Mouse (Mus musculus): ENCODE measurements around the gene Cyba.
A peak's percentile ranks its signal among the peaks of the same experiment; 100 is the strongest.

Cyba gene

DNA sequence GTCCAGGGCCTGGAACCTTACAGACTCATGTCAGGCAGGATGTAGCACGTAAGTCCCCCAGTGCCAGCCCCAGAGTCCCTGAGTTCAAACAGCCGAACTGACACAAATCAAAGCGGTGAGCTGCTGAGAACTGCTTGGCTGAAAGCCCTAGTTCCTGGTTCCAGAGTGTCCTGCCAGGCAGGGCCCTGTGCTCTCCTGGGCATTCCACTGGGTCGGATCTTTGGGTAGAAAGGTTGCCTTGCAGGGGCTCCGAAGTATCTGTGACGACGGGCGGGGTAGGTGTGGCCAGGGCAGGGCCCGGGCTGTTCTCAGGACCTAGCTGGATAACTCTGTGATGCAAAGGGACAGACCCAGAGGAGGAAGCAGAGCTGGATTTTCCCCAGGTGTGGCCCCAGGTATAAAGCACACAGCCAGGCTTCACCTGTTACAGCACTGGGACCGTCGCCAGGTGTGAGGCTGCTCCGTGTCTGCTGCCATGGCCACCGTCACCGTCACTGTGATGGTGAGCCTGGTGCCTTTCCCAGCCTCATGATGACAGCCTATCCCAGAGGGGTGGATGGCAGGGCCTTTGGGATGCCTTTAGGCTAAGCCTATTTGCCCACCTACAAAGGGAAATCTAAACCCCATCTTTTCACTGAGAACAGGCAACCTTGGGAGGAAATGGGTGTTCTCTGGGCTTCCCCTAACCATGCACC lies 11.2 kb downstream of the Cyba start, which contains the start of gene Il17c:
Il17c (plus strand) TSS at position 645 of the 695 bp plus-strand sequence.
- DNase-seq (ENCODE audit: low read depth, low spot score), result no peak

DNA sequence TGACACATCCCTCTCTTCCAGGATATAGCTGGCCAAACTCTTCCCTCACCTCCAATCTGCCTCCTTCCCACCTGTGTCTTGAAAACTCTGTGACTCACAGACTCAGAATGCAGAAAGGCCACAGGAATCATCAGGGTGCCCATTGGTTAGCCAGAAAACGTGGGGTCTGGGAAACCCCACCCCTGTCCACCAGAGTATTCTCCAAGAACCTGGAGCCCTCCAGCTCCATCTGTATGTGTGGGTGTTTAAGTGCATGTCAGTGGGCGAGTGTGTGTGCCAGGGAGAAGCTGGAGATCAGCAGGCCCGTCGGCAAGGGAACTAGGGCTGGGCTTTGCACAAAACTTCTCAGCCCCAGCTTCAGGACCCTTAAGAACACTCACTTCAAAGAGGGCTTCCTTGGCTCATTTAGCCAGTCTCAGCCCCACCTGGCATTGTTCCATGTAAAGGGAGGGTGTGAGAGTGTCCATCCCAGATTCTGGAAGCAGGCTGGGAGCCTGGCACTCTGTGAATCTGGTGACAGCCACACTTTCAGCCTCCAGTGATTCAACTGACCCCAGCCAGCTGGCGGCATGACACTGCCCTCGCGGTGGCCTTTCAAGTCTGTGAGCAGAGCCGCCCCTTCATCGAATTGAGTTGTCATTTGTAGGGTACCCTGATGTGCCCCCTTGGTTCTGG lies 12.7 kb downstream of the Cyba start:
- DNase-seq (ENCODE audit: low read depth, low spot score), result no peak

DNA sequence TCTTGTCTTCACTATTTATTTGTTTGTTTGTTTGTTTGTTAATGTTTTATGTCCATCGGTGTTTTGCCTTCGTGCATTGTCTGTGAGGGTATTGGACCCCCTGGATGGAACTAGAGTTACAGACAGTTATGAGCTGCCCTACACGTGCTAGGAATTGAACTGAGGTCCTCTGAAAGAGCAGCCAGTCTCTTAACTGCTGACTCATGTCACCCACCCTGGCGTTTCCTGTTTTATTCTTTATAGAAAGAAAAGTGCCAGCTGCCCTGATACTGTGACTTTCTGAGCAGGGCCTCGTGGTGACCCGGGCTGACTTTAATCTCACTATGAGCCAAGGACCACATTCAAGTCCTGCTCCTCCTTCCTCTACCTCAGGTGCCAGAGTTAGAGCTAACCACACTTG lies 17.2 kb downstream of the Cyba start:
- DNase-seq (ENCODE audit: low read depth, low spot score), result no peak

DNA sequence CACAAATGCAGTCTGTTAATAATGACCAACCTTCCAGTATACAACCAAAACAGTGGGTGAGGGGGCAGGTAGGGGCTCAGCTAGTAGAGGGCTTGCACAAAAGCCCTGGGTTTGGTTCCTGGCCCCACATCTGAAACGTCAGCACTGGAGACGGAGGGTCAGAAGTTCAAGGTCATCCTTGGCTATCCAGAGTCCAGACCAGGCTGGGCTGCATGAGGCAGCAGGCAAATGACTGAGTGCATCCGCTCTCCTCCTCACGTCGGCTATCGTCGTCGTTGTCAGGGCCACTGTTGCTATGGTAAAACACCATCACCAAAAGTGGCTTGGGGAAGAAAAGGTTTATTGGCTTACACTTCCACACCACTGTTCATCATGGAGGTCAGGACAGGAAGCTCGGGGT lies 18.4 kb downstream of the Cyba start:
- no peak for DNase-seq (ENCODE audit: low read depth, low spot score)

DNA sequence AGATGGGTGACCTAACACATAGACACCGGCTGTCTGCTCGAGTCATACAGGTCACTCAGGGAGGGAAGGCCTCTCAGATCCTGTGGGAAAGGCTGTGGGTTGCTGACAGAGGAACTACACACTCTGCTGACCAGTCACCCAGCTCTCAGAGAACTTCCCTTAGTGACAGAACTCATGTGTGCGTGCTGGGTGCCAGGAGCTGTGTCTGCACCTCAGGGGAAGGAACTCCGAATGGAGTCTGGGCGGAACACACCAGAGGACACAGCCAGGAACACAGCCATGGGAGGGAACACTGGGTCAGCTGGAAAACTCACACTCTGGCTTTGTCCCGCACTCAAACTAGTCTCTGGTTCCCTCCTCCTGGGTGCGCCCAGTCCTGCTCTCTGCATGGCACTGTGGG lies 25.1 kb downstream of the Cyba start:
- DNase-seq (ENCODE audit: low read depth, low spot score), result no peak

DNA sequence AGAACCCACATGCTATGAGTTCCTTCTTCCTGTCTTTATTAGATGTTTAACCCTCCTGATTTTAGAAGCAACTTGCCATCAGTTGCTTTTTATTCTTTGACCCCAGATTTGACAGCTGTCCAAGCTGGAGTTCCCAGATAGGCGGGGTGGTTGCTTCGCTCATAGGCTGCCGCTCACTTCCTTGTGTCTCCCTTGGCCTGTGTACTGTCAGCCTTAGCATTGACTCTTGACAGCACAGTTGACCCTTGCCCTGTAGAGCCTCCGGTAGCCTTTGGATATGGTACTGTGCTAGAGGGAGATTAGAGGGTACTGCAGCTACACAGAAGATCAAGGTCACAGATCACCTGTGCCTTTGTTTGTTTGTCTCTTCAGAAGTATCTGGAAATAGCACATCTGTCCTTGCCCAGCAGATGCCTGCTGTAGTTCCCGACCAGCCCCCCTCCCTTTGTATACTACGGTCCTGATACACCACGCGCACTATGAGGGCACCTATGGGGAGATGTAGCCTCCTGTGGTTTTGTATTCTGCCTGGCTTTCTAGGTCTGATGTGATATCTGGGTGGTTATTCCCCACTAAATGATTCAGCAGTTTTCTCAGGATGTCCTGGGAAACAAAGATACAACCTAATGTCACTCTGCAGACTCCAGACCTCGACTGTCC lies 27.5 kb downstream of the Cyba start:
- no peak for DNase-seq (ENCODE audit: low read depth, low spot score)

DNA sequence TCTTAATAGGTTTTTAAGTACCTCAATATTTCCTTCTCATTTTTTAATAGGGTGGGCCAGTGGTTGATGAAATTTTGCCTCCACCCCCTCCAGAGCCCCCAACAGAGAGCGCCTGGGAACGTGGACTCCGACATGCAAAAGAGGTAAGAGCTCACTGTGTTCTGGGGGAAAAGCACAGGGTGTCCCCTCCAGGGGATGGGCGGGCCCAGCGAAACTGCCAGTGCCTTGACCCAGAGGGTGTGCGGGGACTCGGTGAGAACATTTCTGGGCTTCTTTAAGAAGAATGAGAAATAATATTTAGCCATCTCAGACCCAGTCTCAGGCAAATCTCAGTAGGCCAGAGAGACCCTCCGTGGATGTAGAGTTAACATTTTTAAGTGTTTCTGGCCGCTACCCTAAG lies 34.5 kb downstream of the Cyba start:
- peak; percentile 39 for DNase-seq (ENCODE audit: low read depth, low spot score)

DNA sequence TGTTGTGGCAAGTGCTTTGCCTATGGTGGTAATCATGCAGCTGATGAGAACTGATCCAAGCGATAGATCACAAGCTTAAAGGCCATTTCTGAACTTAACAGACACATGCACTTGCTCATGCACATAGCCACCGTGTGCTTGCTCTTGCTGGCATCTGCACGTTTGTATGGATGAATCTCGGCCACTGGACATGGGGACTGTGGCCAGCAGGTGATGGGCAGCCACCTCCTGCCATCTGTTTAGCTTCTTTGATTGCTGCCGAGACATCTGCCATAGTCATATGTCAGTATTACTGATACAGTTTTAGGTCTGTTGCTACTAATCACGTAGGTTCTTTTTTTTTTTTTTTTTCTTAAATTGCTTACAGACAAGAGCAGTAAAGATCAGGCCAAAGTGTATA lies 37.4 kb downstream of the Cyba start:
- DNase-seq (ENCODE audit: low read depth, low spot score), result no peak

DNA sequence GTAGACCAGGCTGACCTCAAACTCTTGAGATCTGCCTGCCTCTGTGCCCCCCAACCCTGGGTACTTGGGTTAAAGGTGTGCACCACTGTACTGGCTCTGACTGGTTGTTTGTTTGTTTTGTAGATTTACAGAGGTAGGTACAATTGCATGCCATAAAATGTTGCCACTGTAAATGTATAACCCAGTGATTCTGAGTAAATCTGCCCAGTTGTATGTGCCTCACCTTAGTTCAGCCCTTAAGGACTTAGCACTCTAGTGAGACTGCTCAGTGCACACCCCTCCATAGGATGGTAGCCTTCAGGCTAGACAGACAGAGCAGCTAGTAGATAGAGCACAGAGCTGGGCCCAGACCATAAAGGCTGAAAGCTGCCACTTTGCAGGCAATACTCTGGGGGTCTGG lies 39.0 kb downstream of the Cyba start:
- no peak for DNase-seq (ENCODE audit: low read depth, low spot score)

DNA sequence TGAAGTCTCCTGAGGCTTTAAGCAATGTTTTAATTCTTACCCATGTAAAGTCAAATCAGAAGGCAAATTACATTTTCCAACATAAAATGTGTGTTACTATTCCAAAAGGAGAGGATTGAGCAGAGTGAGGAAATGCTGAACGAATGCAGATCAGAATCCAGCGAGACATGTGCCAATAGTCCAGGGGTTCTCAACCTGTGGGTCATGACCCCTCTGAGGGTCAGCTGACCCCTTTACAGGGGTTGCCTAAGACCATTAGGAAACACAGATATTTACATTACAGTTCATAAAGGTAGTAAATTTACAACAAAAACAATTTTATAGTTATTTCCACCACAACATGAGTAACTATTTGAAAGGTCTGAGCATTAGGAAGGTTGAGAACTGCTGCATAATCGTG lies 42.0 kb downstream of the Cyba start:
- DNase-seq (ENCODE audit: low read depth, low spot score), result no peak

DNA sequence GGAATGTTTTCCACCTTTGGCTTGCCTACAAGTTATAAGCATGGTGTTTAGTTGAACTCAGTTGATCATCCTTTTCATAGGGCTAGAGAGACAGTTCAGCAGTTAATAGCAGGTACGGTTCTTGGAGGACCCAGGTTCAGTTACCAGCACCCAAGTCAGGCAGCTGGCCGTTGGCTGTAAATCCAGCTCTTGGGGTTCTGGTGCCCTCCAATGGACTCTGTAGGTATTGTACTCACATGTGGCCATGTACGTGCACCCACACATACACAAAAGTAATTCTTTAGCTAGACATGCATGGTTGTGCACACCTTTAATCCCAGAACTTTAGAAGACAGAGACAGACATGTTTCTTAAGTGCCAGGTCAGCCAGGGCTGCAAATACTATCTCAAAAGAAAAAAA lies 43.4 kb downstream of the Cyba start:
- DNase-seq (ENCODE audit: low read depth, low spot score), result no peak

DNA sequence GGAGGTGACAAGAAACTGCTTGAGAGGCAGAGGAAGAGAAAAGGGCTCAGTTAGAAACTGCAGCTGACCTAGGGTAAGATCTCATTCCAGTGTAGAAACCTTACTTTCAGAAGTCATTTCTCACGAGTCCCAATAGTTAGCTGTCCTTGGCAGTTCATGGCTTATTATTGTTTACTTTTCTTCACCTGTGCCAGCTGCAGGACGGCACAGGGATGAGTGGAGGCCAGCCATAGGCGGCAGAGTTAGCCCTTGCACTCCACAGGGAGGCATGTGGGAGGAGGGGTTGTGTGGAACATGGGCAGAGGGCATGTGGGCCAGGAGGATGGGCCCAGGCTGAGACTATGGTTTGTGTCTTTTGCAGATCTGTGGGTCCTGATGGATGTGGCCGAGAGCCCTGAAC lies 49.7 kb downstream of the Cyba start:
- DNase-seq (ENCODE audit: low read depth, low spot score), result no peak

DNA sequence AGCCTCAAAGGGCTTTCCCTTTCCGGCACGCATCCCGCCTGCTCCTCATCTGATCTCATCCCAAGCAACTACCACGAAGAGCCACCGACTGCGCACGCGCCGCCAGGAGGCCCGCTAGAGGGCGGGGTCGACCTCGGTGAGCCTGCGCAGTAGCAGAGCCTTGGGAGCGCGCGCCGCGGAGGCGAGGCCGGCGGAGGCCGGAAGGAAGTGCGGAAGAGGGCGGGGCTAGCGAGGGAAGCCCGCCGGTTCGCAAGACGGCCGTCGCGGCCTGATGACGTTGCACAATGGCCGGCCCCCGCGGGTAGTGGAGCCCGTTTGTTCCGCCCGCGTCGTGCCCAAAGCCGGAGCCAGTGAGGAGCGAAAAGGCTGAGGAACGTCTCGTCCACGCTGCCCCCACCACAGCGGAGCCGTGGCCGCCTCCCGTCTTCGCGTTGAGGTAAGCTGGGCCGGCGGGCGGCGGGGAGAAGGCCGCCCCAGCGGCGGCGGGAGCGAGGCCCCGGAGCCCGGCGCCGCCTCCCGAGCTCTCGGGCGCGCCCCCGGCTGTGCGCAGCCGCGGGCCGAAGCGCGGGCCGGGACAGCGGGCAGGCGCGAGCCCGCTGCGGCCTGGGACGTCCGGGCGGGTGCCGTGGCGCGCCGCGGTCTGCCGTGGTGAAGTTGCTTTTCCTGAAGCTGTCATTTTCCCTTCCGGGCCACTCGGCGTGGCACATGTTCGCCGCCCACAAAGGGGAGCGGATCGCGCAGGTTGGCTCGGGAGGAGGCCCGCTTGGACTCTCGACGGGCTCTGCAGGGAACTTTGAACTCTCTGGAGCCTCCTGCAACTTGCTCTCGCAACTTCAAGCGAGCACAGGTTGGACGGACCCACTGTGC lies 56.1 kb downstream of the Cyba start, which contains the start of gene Zc3h18:
Zc3h18 (plus strand) TSS at position 245 of the 867 bp plus-strand sequence.
- peak; percentile 99 for DNase-seq (ENCODE audit: low read depth, low spot score)

DNA sequence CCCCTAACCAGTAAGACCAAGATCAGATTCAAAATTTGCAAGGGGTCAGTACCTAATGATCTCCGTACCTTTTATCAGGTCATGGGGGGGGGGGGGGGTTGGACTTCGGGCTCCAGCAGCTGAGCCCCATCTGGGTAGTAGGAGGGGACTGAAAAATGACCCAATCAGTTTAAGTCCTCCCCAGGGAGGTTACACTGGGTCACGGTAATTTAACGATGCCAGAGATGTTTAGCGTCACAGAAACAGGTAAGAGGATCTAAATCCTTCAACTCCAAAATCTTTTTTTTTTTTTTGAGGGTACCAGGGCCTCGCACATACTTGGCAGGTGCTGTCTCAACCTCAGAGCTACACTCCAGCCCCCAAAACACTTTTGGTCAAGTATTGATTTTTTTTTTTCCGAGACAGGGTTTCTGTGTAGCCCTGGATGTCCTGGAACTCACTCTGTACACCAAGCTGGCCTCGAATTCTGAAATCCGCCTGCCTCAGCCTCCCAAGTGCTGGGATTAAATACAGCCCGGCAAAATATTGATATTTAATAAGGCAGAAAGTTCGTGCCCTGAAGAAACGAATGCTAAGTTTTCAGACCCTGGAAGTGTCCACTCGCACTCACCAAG lies 56.9 kb downstream of the Cyba start:
- no peak for DNase-seq (ENCODE audit: low read depth, low spot score)

DNA sequence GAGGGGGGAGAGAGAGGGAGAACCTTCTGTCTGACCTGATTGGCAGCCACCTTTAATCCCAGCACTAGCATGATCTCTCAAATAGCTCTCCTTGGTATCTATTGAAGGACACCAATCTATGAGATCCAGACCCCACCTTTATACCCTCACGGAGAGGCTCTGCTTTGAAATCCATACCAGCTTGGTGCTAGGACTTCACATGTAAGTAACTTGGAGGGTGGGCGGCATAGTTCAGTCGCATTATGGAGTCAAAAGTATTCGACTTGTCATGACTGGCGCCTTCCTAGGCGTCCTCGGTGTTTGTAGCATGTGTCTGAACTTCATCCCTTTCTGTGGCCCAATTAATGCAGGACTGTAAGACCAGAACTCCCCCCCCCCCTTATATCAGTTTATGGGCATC lies 57.4 kb downstream of the Cyba start:
- no peak for DNase-seq (ENCODE audit: low read depth, low spot score)

Measured in skeletal muscle tissue, adult 2 months (tissue).